Mouse (Mus musculus) frontal cortex, adult (tissue): Measurements from ENCODE around the gene Dkk2.
"Not testable (repeated sequence)": the region's sequence is repeated elsewhere in the genome, so short reads cannot be mapped to it uniquely, and the experiment has no call there.

Source experiments
- ATAC-seq: cut with Nextera tagmentation; 2 replicates; pipeline ENCODE4 v1.9.2; 2017; ENCODE audit warnings: mild to moderate bottlenecking, moderate library complexity, mixed read lengths; ENCODE audit not compliant: low TSS enrichment

The Dkk2 gene

GRCm38 (mm10) chr3:132085112-132085822 lies at the start of gene Dkk2:
Gene Dkk2, plus strand, starts transcription at chr3:132085292.
- no peak for ATAC-seq

DNA sequence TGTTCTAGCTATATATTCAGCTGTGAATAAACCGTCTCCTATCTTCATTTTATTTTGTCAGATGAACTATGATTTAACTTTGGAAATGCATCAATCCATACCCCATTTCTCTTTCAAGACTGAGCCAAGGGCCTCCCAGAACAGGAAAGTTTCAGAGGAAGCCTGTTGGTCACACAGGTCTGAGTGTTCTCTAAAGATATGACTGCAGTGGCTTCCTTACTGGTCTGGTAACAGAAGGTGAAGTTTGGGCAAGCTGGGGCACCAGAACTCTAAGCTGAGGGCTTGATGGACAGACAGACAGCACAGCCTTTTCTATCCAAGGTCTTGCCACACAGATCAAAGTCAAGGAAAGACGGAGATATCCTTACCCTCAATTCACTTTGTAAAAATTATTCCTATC lies 48.4 kb upstream of the Dkk2 start:
- no peak for ATAC-seq

DNA sequence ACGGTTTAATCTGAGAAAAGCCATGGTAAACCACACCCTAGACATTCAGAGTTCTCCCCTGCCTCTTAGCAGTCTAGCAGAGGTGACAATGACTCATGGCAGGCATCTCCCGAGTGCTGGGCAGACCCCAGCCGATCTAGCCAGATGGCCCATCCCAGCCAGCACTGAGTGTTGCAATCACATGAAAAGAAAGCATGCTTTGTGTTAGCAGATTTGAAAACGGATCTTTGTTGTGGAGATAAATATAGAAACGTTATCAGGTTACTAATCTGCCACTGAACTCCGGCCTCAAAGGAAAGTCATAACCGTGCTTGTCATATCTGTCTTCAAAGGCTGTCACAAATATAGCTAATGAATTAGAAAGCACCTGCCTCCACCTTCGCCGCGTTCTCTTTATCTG lies 47.4 kb upstream of the Dkk2 start:
- ATAC-seq: no peak

DNA sequence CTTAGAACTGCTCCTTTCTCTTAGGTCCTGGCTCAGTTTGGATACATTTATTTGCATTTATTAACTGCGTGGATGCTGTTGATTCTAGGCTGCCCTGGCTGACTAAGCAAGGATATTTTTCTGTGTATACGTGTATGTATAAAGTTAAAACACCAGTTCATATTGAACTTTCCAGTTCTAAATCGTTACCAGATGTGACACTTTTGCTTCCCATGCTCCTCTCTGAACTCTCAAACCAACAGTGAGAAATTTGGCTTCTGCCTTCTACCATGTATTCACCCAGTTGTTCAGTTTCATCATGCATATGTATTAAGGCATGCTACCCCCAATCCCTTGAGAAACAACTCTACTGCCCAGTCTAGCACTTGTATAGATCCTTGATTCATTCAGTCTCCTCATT lies 45.0 kb upstream of the Dkk2 start:
- no peak for ATAC-seq

GRCm38 (mm10) chr3:132050884-132051457 lies 34.1 kb upstream of the Dkk2 start:
- no peak for ATAC-seq

GRCm38 (mm10) chr3:132062816-132063215 lies 22.3 kb upstream of the Dkk2 start:
- not testable (repeated sequence) for ATAC-seq

- no peak for ATAC-seq
Observed at GRCm38 (mm10) chr3:132063374-132063773, 21.7 kb upstream of the Dkk2 start.

- ATAC-seq: no peak
Observed at GRCm38 (mm10) chr3:132063966-132064365, 21.1 kb upstream of the Dkk2 start.

- ATAC-seq: no peak
Observed at GRCm38 (mm10) chr3:132064920-132065319, 20.2 kb upstream of the Dkk2 start.

GRCm38 (mm10) chr3:132070949-132071348 lies 14.1 kb upstream of the Dkk2 start:
- no peak for ATAC-seq

GRCm38 (mm10) chr3:132084018-132084417 lies 1.1 kb upstream of the Dkk2 start:
- peak; percentile 86 for ATAC-seq

DNA sequence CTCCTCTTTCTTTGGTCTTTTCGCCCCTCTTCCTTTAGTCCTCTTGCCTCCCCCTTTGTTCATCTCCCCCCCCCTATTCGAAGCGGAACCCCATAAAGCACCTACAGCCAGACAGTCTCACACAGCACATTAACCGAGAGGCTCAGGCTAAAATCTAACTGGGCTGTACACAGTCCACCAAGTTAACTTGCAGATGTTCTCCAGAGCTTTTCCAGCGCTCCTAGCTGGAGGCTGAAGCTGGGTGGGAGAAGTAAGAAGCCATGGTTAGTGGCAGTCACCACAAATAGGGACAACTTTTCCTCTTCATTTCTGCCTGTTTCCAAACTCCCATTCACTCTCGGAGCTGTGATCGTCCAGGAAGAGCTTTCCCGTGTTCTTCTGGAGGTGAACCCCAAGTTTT lies 412 bp upstream of the Dkk2 start:
- ATAC-seq: no peak

DNA sequence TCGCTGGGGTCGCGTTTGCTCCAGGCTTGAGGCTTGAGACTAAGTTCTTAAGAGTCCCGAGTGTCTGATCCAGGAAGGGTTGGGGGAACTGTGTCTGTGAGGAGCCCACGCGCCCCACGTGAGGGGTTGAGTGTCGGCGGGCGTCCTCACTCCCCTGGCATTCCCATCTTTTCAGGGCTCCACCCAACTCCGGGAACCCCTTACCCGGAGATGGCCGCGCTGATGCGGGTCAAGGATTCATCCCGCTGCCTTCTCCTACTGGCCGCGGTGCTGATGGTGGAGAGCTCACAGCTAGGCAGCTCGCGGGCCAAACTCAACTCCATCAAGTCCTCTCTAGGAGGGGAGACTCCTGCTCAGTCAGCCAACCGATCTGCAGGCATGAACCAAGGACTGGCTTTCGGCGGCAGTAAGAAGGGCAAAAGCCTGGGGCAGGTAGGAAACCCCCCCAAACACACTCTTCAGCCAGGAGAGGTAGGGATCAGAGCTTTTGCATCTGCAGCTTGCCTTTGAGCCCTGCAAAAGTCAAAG lies 795 bp downstream of the Dkk2 start:
- no peak for ATAC-seq

DNA sequence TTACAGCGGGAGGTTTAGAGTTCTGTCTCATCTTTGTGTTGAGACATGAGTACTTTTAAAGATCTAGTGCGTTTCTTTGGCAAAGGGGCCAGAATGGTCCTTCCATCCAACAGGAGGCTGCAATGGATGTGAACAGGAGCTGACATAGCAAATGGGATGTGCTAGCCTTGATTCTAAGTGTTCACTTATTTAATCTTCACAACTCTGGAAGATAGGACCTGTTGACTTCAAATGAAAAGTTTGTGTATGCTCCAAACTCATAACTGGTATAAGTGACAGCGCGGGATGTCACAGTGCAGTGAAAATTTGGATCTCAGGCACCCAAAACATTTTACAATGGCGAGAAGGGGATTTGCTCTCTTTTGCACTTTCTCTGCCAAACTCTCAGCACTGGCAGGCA lies 1.4 kb downstream of the Dkk2 start:
- ATAC-seq: no peak; the same call in 1 of the 2 replicates

DNA sequence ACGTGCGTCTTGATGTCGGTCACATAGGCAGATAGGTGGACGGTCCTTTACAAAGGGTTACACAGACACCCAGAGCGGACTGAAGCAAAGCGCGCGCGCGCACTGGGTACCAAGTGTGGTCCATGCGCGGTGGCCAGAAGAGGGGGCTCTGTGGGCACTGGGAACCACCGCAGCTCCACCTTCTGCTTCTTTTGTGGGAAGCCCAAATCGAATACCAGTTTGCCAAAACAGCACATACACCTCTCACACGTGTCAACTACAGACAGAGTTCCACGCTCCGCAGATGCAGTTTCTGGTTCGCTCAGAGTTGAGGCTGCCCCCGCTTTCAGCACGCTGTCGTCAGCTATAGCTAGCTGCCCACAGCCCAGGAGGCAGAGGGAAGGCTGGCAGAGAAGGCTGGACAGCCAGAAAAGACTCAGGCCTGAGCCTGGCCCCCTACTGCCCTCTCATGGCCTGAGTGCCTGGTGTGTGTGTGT lies 2.0 kb downstream of the Dkk2 start:
- ATAC-seq: peak; percentile 88

GRCm38 (mm10) chr3:132092983-132093382 lies 7.9 kb downstream of the Dkk2 start:
- no peak for ATAC-seq

- ATAC-seq: no peak
Observed at GRCm38 (mm10) chr3:132096296-132096695, 11.2 kb downstream of the Dkk2 start.

DNA sequence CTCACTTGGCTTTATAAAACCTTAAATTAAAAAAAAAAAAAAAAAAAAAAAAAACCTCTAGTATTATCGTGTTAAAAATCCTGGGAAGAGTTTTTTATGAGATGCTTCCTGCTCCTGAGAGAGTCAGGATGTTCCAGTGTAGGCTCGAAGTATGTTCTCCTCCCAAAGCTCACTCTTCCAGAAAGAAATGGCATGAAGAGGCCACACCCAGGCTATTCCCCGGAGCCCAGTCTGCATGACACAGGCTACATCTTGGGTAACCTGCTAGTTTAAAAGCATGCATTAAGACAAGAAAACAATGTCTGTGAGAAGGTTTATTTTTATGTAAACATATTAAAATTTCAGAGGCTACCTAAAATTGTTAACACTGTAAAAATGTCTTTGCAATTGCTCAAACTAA lies 15.7 kb downstream of the Dkk2 start:
- ATAC-seq: no peak

- peak; percentile 86 for ATAC-seq
Observed at GRCm38 (mm10) chr3:132103020-132103419, 17.9 kb downstream of the Dkk2 start.

- ATAC-seq: peak; percentile 42
Observed at GRCm38 (mm10) chr3:132103454-132103853, 18.4 kb downstream of the Dkk2 start.

- ATAC-seq: no peak
Observed at GRCm38 (mm10) chr3:132115772-132116511, 30.9 kb downstream of the Dkk2 start.

GRCm38 (mm10) chr3:132121344-132121743 lies 36.3 kb downstream of the Dkk2 start:
- ATAC-seq: no peak

GRCm38 (mm10) chr3:132122581-132122980 lies 37.5 kb downstream of the Dkk2 start:
- no peak for ATAC-seq
